Mouse (Mus musculus): ENCODE measurements around the gene 5031410I06Rik. TPM values are rescaled to one million over a fixed set of nuclear protein-coding genes. Genes with fewer than 3 reads are reported as not detected.
"Not testable (repeated sequence)": the region's sequence is repeated elsewhere in the genome, so short reads cannot be mapped to it uniquely, and the experiment has no call there.

5031410I06Rik gene
- not detected in 2 replicates for total RNA-seq (2014; fragmentation: Nextera tagmentation)
- not detected in 2 replicates for total RNA-seq (2017)

- ATAC-seq (replicated peaks; ENCODE audit: poor library complexity, severe bottlenecking), result not testable (repeated sequence)
These were observed at the start of gene 5031410I06Rik for GRCm38 (mm10) chr5:26105262-26105661. Gene 5031410I06Rik, minus strand, starts transcription at chr5:26105362.

DNA sequence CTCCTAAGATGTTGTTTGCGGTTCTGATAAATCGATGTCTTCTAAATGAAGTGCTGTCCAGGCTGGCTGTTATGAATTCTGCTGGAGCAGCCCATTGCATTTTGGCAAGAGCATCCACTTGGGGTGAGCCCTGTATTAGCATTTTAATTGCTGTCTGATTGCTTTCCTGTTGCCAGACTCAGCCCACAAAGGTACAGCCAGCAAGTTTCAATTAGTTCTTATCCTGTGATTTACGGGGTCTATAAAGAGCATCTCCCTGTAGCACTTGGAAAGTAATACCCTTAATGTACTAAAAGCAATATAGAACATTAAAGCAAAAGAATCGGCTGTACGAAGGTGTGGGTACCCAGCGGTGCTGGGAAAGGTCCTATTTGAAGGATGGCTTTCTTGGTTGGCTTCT lies 37.7 kb upstream of the 5031410I06Rik start:
- no peak for ATAC-seq (replicated peaks; ENCODE audit: poor library complexity, severe bottlenecking)

- not testable (repeated sequence) for ATAC-seq (replicated peaks; ENCODE audit: poor library complexity, severe bottlenecking)
These were observed 16.2 kb upstream of the 5031410I06Rik start, which contains the start of gene Gm10220 for GRCm38 (mm10) chr5:26121321-26121720. Gene Gm10220, minus strand, starts transcription at chr5:26121421.

DNA sequence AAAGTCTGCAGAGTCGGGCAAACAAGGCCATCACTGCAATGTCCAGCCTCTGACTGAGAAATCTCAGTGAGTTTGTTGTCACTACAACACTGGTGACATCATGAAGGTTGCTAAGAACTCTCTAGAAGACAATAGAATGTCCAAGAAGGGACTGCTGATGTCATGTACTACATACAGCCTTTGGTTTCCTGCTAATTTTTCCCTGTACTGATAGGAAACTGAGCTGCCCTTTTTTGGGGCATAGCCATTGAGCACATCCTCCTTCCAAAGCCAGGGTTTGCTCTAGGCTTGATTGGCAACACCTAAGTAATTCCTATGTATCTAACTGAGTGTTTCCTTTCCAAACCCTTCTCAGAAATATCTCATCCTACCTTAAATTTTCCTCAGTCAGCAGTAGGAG lies 16.0 kb downstream of the 5031410I06Rik start, which contains the start of gene Gm10471:
Gene Gm10471, minus strand, starts transcription at position 101 of the 400 bp plus-strand sequence.
- ATAC-seq (replicated peaks; ENCODE audit: poor library complexity, severe bottlenecking), result not testable (repeated sequence)

DNA sequence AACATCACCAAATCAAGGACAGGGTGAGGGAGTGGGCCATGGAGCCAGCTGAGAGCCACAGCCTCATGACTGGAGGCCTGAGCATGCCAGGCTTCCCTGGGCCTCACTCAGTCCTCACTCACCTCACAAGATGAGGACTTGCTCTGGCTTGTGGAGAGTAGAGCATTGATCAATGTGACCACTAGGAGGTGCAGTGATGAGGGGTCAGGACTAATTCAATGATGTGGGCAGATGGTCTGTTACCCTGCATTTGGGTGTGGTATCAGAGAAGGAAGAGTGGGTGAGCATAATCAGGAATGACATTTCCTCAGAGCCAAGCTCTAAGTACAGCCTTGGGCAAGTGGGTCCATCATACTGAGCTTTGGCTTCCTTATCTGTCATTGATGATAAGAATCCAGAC lies 26.1 kb downstream of the 5031410I06Rik start:
- ATAC-seq (replicated peaks; ENCODE audit: poor library complexity, severe bottlenecking), result not testable (repeated sequence)

- no peak for ATAC-seq (replicated peaks; ENCODE audit: poor library complexity, severe bottlenecking)
These were observed 34.4 kb downstream of the 5031410I06Rik start for GRCm38 (mm10) chr5:26070716-26071115.

DNA sequence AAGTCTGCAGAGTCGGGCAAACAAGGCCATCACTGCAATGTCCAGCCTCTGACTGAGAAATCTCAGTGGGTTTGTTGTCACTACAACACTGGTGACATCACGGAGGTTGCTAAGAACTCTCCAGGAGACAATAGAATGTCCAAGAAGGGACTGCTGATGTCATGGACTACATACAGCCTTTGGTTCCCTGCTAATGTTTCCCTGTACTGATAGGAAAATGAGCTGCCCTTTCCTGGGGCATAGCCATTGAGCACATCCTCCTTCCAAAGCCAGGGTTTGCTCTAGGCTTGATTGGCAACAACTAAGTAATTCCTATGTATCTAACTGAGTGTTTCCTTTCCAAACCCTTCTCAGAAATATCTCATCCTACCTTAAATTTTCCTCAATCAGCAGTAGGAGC lies 46.7 kb downstream of the 5031410I06Rik start, which contains the start of gene Gm7347:
Gene Gm7347, minus strand, starts transcription at position 101 of the 400 bp plus-strand sequence.
- not testable (repeated sequence) for ATAC-seq (replicated peaks; ENCODE audit: poor library complexity, severe bottlenecking)

Other genes with a start within 250 kb of the 5031410I06Rik start
- not detected in 2 replicates for gene Gm21663, start 163.0 kb downstream of the 5031410I06Rik start, total RNA-seq (2014; fragmentation: Nextera tagmentation)
- gene Gm21663, start 163.0 kb downstream of the 5031410I06Rik start, total RNA-seq (2017), result not detected in 2 replicates
- gene Gm21671, start 150.9 kb downstream of the 5031410I06Rik start, total RNA-seq (2014; fragmentation: Nextera tagmentation), result not detected in 2 replicates
- not detected in 2 replicates for gene Gm21671, start 150.9 kb downstream of the 5031410I06Rik start, total RNA-seq (2017)
- not detected in 2 replicates for gene Gm21680, start 132.7 kb downstream of the 5031410I06Rik start, total RNA-seq (2014; fragmentation: Nextera tagmentation)
- gene Gm21680, start 132.7 kb downstream of the 5031410I06Rik start, total RNA-seq (2017), result not detected in 2 replicates
- not detected in 2 replicates for gene Gm21698, start 116.7 kb downstream of the 5031410I06Rik start, total RNA-seq (2014; fragmentation: Nextera tagmentation)
- gene Gm21698, start 116.7 kb downstream of the 5031410I06Rik start, total RNA-seq (2017), result not detected in 2 replicates
- gene Gm1979, start 100.6 kb downstream of the 5031410I06Rik start, total RNA-seq (2014; fragmentation: Nextera tagmentation), result not detected in 2 replicates
- not detected in 2 replicates for gene Gm1979, start 100.6 kb downstream of the 5031410I06Rik start, total RNA-seq (2017)
- not detected in 2 replicates for gene Gm5862, start 82.4 kb downstream of the 5031410I06Rik start, total RNA-seq (2014; fragmentation: Nextera tagmentation)
- not detected in 2 replicates for gene Gm5862, start 82.4 kb downstream of the 5031410I06Rik start, total RNA-seq (2017)
- not detected in 2 replicates for gene Speer4a, start 65.8 kb downstream of the 5031410I06Rik start, total RNA-seq (2014; fragmentation: Nextera tagmentation)
- gene Speer4a, start 65.8 kb downstream of the 5031410I06Rik start, total RNA-seq (2017), result not detected in 2 replicates
- gene Gm7347, start 46.8 kb downstream of the 5031410I06Rik start, total RNA-seq (2014; fragmentation: Nextera tagmentation), result not detected in 2 replicates
- gene Gm7347, start 46.8 kb downstream of the 5031410I06Rik start, total RNA-seq (2017), result not detected in 2 replicates
- not detected in 2 replicates for gene Gm10471, start 16.1 kb downstream of the 5031410I06Rik start, total RNA-seq (2014; fragmentation: Nextera tagmentation)
- gene Gm10471, start 16.1 kb downstream of the 5031410I06Rik start, total RNA-seq (2017), result not detected in 2 replicates
- gene Gm10220, start 16.1 kb upstream of the 5031410I06Rik start, total RNA-seq (2014; fragmentation: Nextera tagmentation), result not detected in 2 replicates
- not detected in 2 replicates for gene Gm10220, start 16.1 kb upstream of the 5031410I06Rik start, total RNA-seq (2017)
- not detected in 2 replicates for gene Gm7361, start 152.3 kb upstream of the 5031410I06Rik start, total RNA-seq (2014; fragmentation: Nextera tagmentation)
- gene Gm7361, start 152.3 kb upstream of the 5031410I06Rik start, total RNA-seq (2017), result not detected in 2 replicates

Measured in granulocyte monocyte progenitor cell, adult 5-6 weeks (primary cell).